Mouse (Mus musculus) small intestine, adult 2 months (tissue): ENCODE measurements at regions not wholly inside any gene's neighbourhood (a gene's known extent, or its start where the extent isn't known, plus 50 kb on each side); places are given as distances from the start of the nearest gene placed in this dataset.

Source experiments
- CTCF ChIP-seq: fragments of 200-500 bp; IDR thresholded peaks from 2 replicates; pipeline ENCODE4 v1.5.1; 2012; ENCODE audit warnings: low read depth, mild to moderate bottlenecking, control low read depth, inconsistent platforms, low read length, moderate library complexity, mixed read lengths; ENCODE audit not compliant: insufficient replicate concordance, insufficient read length; ENCODE audit errors: extremely low read depth
- POLR2A ChIP-seq: fragments of 200-500 bp; IDR thresholded peaks from 2 replicates; pipeline ENCODE4 v1.6.1; 2012; ENCODE audit warnings: low read depth, mild to moderate bottlenecking, control low read depth, inconsistent platforms, low read length, moderate library complexity

- TF ChIP-seq POLR2A (no peak), CTCF (no peak)
Measured at GRCm38 (mm10) chr10:95118786-95119351, 174.2 kb upstream of the Plxnc1 start.
